Mouse (Mus musculus) cerebellum, adult 9-10 months (tissue): ENCODE results near the gene Fbxo28.

Experiments used
- DNase-seq: peaks from one replicate; pipeline ENCODE4 v3.0.0; 2022

Gene Fbxo28

GRCm38 (mm10) chr1:182340821-182341781 is at the start of gene Fbxo28:
Gene Fbxo28, minus strand, starts transcription at chr1:182341629.
- peak; percentile 89 for DNase-seq

GRCm38 (mm10) chr1:182388729-182389128 is 47.3 kb upstream of the Fbxo28 start:
- DNase-seq, result no peak

GRCm38 (mm10) chr1:182386449-182386848 is 45.0 kb upstream of the Fbxo28 start:
- DNase-seq, result no peak

GRCm38 (mm10) chr1:182383096-182383495 is 41.7 kb upstream of the Fbxo28 start:
- no peak for DNase-seq

- no peak for DNase-seq
Measured at GRCm38 (mm10) chr1:182381327-182381726, 39.9 kb upstream of the Fbxo28 start.

- no peak for DNase-seq
Measured at GRCm38 (mm10) chr1:182380683-182381082, 39.3 kb upstream of the Fbxo28 start.

- DNase-seq, result peak; percentile 15
Measured at GRCm38 (mm10) chr1:182378876-182379275, 37.4 kb upstream of the Fbxo28 start.

- DNase-seq, result no peak
Measured at GRCm38 (mm10) chr1:182378205-182378835, 36.9 kb upstream of the Fbxo28 start.

- DNase-seq, result no peak
Measured at GRCm38 (mm10) chr1:182377519-182377918, 36.1 kb upstream of the Fbxo28 start.

- peak; percentile 19 for DNase-seq
Measured at GRCm38 (mm10) chr1:182376826-182377225, 35.4 kb upstream of the Fbxo28 start.

- DNase-seq, result peak; percentile 84
Measured at GRCm38 (mm10) chr1:182376221-182376620, 34.8 kb upstream of the Fbxo28 start.

GRCm38 (mm10) chr1:182371891-182372290 is 30.5 kb upstream of the Fbxo28 start:
- DNase-seq, result no peak

- no peak for DNase-seq
Measured at GRCm38 (mm10) chr1:182369435-182369834, 28.0 kb upstream of the Fbxo28 start.

GRCm38 (mm10) chr1:182368782-182369181 is 27.4 kb upstream of the Fbxo28 start:
- no peak for DNase-seq

- no peak for DNase-seq
Measured at GRCm38 (mm10) chr1:182368309-182368708, 26.9 kb upstream of the Fbxo28 start.

- DNase-seq, result no peak
Measured at GRCm38 (mm10) chr1:182363683-182364404, 22.4 kb upstream of the Fbxo28 start.

GRCm38 (mm10) chr1:182362703-182363102 is 21.3 kb upstream of the Fbxo28 start:
- DNase-seq, result no peak

- no peak for DNase-seq
Measured at GRCm38 (mm10) chr1:182358133-182358532, 16.7 kb upstream of the Fbxo28 start.

GRCm38 (mm10) chr1:182354504-182355147 is 13.2 kb upstream of the Fbxo28 start:
- no peak for DNase-seq

- no peak for DNase-seq
Measured at GRCm38 (mm10) chr1:182349557-182349956, 8.1 kb upstream of the Fbxo28 start.

GRCm38 (mm10) chr1:182346491-182346890 is 5.1 kb upstream of the Fbxo28 start:
- DNase-seq, result no peak

GRCm38 (mm10) chr1:182345857-182346256 is 4.4 kb upstream of the Fbxo28 start:
- no peak for DNase-seq

GRCm38 (mm10) chr1:182341993-182342392 is 564 bp upstream of the Fbxo28 start:
- DNase-seq, result no peak
